Mouse (Mus musculus): ENCODE data around the gene Ngrn. TPM values are rescaled to one million over a fixed set of nuclear protein-coding genes. Genes with fewer than 3 reads are reported as not detected.

Gene Ngrn
- polyA plus RNA-seq, 1 experiment, result 53.8 TPM

DNA sequence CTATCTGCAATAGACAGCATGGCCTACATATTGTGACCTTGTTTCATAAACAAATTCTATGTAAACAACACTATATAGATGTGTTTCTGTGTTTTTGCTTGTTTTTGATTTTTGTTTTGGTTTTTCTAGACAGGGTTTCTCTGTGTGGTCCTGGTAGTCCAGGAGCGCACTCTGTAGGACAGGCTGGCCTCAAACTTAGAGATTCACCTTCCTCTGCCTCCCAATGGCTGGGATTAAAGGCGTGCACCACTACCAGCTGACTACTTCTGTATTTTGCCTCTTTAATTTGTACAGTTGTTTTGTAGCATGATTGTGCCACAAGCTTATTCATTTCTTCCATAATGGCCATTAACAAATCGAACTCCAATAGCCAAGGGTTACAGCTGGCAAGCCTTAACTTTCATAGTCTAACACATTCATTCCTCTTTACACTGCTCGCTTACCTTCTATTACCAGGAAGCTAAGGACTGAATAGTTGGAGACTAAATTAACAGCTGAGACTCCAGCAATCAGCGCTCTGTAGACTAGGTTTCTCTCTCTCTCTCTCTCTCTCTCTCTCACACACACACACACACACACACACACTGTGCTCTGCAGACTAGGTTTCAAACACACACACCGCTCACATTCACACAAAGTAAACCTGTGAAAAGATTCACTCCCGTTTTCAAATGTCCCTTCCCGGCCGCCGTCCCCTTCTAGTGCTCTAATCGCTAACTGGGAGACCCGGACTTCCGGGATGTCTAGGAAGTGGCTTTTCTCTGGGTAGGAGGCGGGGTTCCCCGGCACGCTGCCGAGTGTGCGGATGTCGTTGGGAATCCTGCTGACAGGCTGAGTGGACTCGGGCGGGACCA, 8.1 kb downstream of the Ngrn start, which contains the start of gene Vps33b:
Vps33b (plus strand) TSS at position 753 of the 854 bp plus-strand sequence.
- Histone ChIP-seq H3K4me3 (ENCODE audit: control insufficient read depth, insufficient read depth, low read length) (peak within 1 kb of the TSS; percentile 99), H3K36me3 (ENCODE audit: control insufficient read depth, insufficient read depth, low read length) (peaks cover 25% of the 10 kb centered on the region), H3K27ac (ENCODE audit: control insufficient read depth, insufficient read depth, low read length) (no peak within 1 kb of the TSS; the same call in none of the 2 replicates), H3K4me1 (replicated peaks; ENCODE audit: control insufficient read depth, insufficient read depth, low read length) (peaks cover 6% of the 10 kb centered on the region), H3K27me3 (ENCODE audit: control insufficient read depth, insufficient read depth, low read length) (no peaks in the 10 kb centered on the region)
- peak; percentile 59; the same call in 1 of the 2 replicates for TF ChIP-seq POLR2A (IDR thresholded peaks at IDR 0.05; ENCODE audit: control insufficient read depth, extremely low read depth, insufficient read depth, low read length, poor library complexity)
- no peak for TF ChIP-seq CTCF (IDR thresholded peaks at IDR 0.05; ENCODE audit: borderline replicate concordance, control insufficient read depth, extremely low read depth, insufficient read depth, low read length, poor library complexity)
- peak; percentile 97 for DNase-seq
- 3% methylated on average over 21 of the region's 21 CpGs for WGBS

DNA sequence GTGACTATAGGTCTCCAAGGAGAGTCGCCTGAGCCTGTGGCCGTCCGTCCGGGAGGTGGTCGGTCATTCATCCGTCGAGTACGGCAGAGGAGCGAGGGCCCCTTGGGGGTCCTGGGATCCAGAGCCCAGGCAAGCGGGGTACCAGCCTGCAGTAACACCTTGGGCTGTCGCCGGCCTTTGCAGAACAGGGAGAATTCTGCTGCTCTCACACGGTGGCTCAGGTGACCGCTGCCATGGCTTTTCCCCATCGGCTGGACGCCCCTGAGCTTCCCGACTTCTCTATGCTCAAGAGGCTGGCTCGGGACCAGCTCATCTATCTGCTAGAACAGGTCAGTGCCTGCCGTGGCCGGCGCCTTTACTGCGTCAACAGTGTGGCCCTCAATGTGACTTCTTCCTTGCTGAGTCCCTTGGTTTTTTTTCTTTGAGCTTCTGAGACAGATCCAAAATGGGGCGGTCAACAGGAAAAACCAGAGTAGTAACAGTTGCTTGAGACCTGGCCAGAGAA, 8.8 kb downstream of the Ngrn start:
- Histone ChIP-seq H3K4me1 (replicated peaks; ENCODE audit: control insufficient read depth, insufficient read depth, low read length) (peaks cover 6% of the 10 kb centered on the region), H3K4me3 (ENCODE audit: control insufficient read depth, insufficient read depth, low read length) (peak overlapping the region; percentile 99), H3K36me3 (ENCODE audit: control insufficient read depth, insufficient read depth, low read length) (peaks cover 25% of the 10 kb centered on the region), H3K27me3 (ENCODE audit: control insufficient read depth, insufficient read depth, low read length) (no peaks in the 10 kb centered on the region), H3K27ac (ENCODE audit: control insufficient read depth, insufficient read depth, low read length) (no peak overlapping the region; the same call in 1 of the 2 replicates)
- WGBS, result under 1% methylated on average over 23 of the region's 23 CpGs
- TF ChIP-seq CTCF (IDR thresholded peaks at IDR 0.05; ENCODE audit: borderline replicate concordance, control insufficient read depth, extremely low read depth, insufficient read depth, low read length, poor library complexity) (no peak), POLR2A (IDR thresholded peaks at IDR 0.05; ENCODE audit: control insufficient read depth, extremely low read depth, insufficient read depth, low read length, poor library complexity) (peak; percentile 7)
- DNase-seq, result no peak

DNA sequence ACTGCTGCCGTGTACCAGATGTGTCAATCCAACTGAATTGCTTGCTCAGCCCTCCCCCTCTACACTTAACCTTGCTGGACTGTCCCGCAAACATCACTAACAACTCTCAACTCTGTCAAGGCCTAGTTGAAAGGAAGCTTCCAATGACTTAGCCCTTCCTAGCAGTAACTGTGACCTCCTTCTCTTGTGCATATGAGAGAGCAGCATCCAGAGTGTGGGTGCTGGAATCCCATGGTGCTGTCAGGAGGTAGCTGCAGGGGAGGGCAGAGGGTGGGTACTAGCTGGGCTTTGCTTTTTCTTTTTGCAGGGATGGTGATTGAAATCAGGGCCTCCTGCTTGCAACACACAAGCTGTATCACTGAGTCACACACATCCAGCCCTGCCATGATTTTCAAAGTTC, 12.4 kb downstream of the Ngrn start:
- H3K27ac ChIP-seq (ENCODE audit: control insufficient read depth, insufficient read depth, low read length), result no peak overlapping the region
- no peaks in the 10 kb centered on the region for H3K27me3 ChIP-seq (ENCODE audit: control insufficient read depth, insufficient read depth, low read length)
- peaks cover 6% of the 10 kb centered on the region for H3K4me1 ChIP-seq (replicated peaks; ENCODE audit: control insufficient read depth, insufficient read depth, low read length)
- no peak for TF ChIP-seq POLR2A (IDR thresholded peaks at IDR 0.05; ENCODE audit: control insufficient read depth, extremely low read depth, insufficient read depth, low read length, poor library complexity)
- H3K4me3 ChIP-seq (ENCODE audit: control insufficient read depth, insufficient read depth, low read length), result no peak overlapping the region
- no peak for DNase-seq
- WGBS, result 95% methylated on average over 2 of the region's 2 CpGs
- H3K36me3 ChIP-seq (ENCODE audit: control insufficient read depth, insufficient read depth, low read length), result peaks cover 38% of the 10 kb centered on the region

DNA sequence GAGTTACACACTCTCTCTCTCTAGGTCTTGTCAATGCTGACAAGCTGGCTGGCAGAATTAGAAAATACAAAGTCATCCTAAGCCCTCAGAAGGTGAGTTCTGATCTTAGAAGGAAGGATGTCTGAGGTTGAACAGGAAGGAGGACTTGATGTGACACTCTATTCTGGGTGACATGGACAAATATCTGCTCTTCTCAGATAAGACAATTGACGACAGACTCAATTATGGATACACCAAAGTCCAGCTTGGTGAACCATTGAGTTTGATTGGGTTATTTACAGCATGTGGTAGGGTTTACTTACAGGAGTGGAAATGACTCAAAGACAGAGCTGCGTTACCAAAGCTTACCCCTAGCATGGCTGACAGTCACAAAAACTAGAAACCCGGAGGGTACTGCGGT, 15.4 kb downstream of the Ngrn start:
- 93% methylated on average over 4 of the region's 4 CpGs for whole genome bisulfite sequencing
- Histone ChIP-seq H3K36me3 (ENCODE audit: control insufficient read depth, insufficient read depth, low read length) (peaks cover 49% of the 10 kb centered on the region), H3K27me3 (ENCODE audit: control insufficient read depth, insufficient read depth, low read length) (no peaks in the 10 kb centered on the region), H3K4me3 (ENCODE audit: control insufficient read depth, insufficient read depth, low read length) (no peak overlapping the region), H3K27ac (ENCODE audit: control insufficient read depth, insufficient read depth, low read length) (no peak overlapping the region), H3K4me1 (replicated peaks; ENCODE audit: control insufficient read depth, insufficient read depth, low read length) (no peaks in the 10 kb centered on the region)
- TF ChIP-seq POLR2A (IDR thresholded peaks at IDR 0.05; ENCODE audit: control insufficient read depth, extremely low read depth, insufficient read depth, low read length, poor library complexity) (no peak), CTCF (IDR thresholded peaks at IDR 0.05; ENCODE audit: borderline replicate concordance, control insufficient read depth, extremely low read depth, insufficient read depth, low read length, poor library complexity) (no peak)
- no peak for DNase-seq

DNA sequence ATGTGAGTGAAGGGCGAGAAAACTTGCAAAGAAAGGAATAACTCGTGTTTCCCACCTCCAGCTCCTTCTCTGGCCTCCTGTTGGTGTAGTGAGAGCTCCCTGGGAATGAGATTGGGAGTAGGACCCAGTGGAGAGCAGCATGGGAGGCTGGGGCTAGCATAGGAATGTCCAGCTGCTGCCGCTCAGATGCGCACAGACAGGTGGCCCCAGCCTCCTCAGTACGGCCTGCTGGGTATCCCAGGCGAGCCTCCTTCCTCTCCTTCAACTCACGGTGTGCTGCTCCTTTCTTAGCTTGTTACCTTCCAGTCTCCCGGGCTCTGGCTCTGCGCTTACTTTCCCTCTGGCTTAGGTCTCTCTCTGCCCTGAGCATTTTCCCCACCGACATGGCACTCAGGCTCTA, 19.0 kb downstream of the Ngrn start:
- Histone ChIP-seq H3K27ac (ENCODE audit: control insufficient read depth, insufficient read depth, low read length) (no peak overlapping the region), H3K27me3 (ENCODE audit: control insufficient read depth, insufficient read depth, low read length) (no peaks in the 10 kb centered on the region), H3K4me3 (ENCODE audit: control insufficient read depth, insufficient read depth, low read length) (no peak overlapping the region), H3K4me1 (replicated peaks; ENCODE audit: control insufficient read depth, insufficient read depth, low read length) (peaks cover 3% of the 10 kb centered on the region), H3K36me3 (ENCODE audit: control insufficient read depth, insufficient read depth, low read length) (peaks cover 61% of the 10 kb centered on the region)
- no peak for DNase-seq
- 98% methylated on average over 10 of the region's 10 CpGs for WGBS
- TF ChIP-seq CTCF (IDR thresholded peaks at IDR 0.05; ENCODE audit: borderline replicate concordance, control insufficient read depth, extremely low read depth, insufficient read depth, low read length, poor library complexity), result no peak
- TF ChIP-seq POLR2A (IDR thresholded peaks at IDR 0.05; ENCODE audit: control insufficient read depth, extremely low read depth, insufficient read depth, low read length, poor library complexity), result no peak

DNA sequence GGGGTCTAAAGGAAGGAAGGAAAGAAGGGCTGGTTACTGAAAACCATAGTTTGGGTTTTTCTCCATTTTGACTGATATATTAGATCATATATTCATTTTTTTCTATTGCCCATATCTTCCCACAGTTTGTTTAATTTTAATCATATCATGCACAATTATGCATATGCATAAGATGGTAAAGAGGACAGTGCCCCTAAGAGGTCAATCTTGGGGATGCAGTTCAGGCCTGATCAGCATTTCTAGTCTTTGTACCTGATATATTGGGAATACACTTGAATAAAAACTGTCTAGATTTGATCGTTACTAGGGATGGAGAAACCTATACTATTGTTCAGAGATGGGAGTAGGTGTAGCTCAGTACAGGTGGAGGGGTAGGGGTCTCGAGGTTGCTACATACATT, 20.0 kb downstream of the Ngrn start:
- DNase-seq, result no peak
- TF ChIP-seq CTCF (IDR thresholded peaks at IDR 0.05; ENCODE audit: borderline replicate concordance, control insufficient read depth, extremely low read depth, insufficient read depth, low read length, poor library complexity), result no peak
- TF ChIP-seq POLR2A (IDR thresholded peaks at IDR 0.05; ENCODE audit: control insufficient read depth, extremely low read depth, insufficient read depth, low read length, poor library complexity), result no peak
- Histone ChIP-seq H3K27ac (ENCODE audit: control insufficient read depth, insufficient read depth, low read length) (no peak overlapping the region), H3K36me3 (ENCODE audit: control insufficient read depth, insufficient read depth, low read length) (peaks cover 55% of the 10 kb centered on the region), H3K4me3 (ENCODE audit: control insufficient read depth, insufficient read depth, low read length) (no peak overlapping the region), H3K4me1 (replicated peaks; ENCODE audit: control insufficient read depth, insufficient read depth, low read length) (peaks cover 11% of the 10 kb centered on the region), H3K27me3 (ENCODE audit: control insufficient read depth, insufficient read depth, low read length) (no peaks in the 10 kb centered on the region)
- WGBS, result 99% methylated on average over 2 of the region's 2 CpGs

Measured in thymus, adult 2 months (tissue).